Mouse (Mus musculus) brown adipose tissue, adult 24 weeks (tissue): Measurements from ENCODE around the gene Impg2. TPM values are rescaled to one million over a fixed set of nuclear protein-coding genes. Genes with fewer than 3 reads are reported as not detected.

ENCODE experiments used
- H3K27ac ChIP-seq: fragments of 200-500 bp; replicated peaks from 2 replicates; pipeline ENCODE4 v1.5.1; 2012; ENCODE audit warnings: low read depth, mild to moderate bottlenecking, low read length
- H3K4me1 ChIP-seq: fragments of 200-500 bp; 2 replicates; pipeline ENCODE4 v1.6.1; 2012; ENCODE audit warnings: low read length, mixed read lengths; ENCODE audit not compliant: control insufficient read depth, insufficient read depth, insufficient read length
- H3K4me3 ChIP-seq: fragments of 200-500 bp; 2 replicates; pipeline ENCODE4 v1.5.1; 2012; ENCODE audit warnings: low read depth, mild to moderate bottlenecking, low read length, moderate library complexity; ENCODE audit not compliant: insufficient read depth
- polyA plus RNA-seq: library from polyadenylated mRNA; stranded (reverse); fragments of >200 nt; gene quantifications from 2 replicates; pipeline ENCODE4 v1.2.4, GENCODE M21; 2012; ENCODE audit not compliant: missing spikeins, insufficient read depth, insufficient read length

Impg2 gene
- polyA plus RNA-seq, 1 experiment: 1.3 TPM

DNA sequence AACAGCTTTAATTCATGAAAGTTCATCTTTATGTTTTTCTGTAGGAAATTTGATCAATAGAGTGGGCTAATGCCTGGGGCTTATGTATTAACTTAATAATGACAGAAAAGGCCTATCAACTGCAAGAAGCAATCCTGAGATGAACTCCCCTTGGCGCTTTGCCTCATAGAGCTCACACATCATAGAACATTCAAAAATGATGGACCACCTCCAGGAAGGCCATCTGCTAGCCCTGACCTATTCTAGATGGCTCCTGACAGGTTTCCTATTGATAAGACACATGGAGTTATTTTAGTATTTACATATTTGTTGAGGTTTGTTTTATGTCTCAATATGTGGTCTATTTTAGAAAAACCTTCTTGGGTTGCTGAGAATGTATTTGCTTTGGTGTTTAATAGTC lies 79.2 kb downstream of the Impg2 start:
- Histone ChIP-seq H3K4me3 (no peak overlapping the region), H3K4me1 (no peaks in the 10 kb centered on the region), H3K27ac (no peak overlapping the region)

DNA sequence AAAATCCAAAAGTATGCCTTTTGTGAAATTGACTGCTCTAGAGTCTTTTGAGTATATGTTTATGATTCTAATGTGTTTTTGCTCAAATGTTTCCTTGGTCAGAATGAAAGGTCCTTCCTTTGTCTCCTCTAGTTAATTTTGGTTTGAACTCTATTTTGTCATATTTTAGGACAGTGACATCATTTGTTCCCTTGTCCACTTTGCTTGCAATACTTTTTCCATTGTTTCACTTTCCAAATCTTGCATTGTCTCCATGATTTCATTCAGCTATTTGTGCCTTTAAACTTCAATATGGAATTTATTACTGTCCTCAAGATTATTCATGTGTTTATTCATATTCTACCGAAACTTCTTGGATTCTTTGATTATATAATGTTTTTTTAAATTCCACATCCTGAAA lies 79.8 kb downstream of the Impg2 start:
- Histone ChIP-seq H3K4me3 (no peak overlapping the region), H3K4me1 (no peaks in the 10 kb centered on the region), H3K27ac (no peak overlapping the region)

DNA sequence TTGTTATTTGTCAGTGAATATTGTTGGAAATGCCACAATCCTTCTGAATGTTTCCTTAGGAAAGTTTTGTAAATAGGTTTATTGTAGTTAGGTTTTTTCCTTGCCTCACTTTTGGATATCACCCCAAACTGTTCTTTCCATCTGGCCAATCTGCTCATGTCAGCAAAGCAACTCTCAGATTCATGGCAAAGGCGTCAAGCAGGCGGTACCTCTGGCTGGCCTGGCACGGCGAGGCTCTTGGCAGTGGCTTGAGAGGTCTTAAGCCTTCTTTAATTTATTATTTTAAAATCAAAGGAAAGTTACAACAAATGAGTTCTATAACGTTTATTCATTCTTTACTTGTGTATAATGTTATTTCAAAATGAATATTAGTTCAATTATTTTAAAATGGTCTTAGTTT lies 82.0 kb downstream of the Impg2 start:
- no peaks in the 10 kb centered on the region for H3K4me1 ChIP-seq
- H3K4me3 ChIP-seq: no peak overlapping the region
- no peak overlapping the region for H3K27ac ChIP-seq

DNA sequence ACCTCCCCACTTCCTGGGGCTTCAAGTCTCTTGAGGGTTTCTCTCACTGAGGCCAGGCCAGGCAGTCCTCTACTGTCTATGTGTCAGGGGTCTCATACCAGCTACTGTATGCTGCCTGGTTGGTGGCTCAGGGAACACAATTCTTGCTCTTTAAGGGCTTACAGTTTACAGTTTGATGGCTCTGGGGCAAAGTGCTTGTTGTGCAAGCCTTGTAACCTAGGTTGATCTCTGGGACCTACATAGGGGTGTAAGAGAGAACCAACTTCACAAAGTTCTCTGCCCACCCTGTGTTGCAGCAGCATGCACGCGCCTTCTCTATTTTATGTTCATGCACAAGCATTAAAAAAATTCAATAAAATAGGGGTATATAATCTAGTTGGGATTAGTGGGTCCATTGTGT lies 82.9 kb downstream of the Impg2 start:
- no peaks in the 10 kb centered on the region for H3K4me1 ChIP-seq
- no peak overlapping the region for H3K4me3 ChIP-seq
- H3K27ac ChIP-seq: no peak overlapping the region

DNA sequence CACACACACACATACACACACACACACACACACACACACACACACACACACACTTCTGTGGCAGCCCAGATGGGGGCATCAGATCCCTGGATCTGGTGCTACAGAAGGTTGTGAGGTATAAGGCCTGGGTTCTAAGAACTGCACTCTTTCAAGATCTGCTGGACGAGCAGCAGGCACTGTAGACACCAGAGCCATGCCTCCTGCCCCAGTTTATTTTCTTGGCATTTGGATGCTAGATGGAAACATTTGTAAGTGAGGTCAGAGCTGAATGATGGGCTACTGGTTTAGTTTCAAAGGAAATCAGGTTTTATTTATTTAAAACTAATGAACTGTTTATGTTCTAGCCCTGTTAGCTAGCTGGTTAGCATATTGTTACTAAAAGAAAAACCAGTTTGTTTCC lies 90.8 kb downstream of the Impg2 start:
- Histone ChIP-seq H3K4me3 (no peak overlapping the region), H3K4me1 (no peaks in the 10 kb centered on the region), H3K27ac (no peak overlapping the region)

DNA sequence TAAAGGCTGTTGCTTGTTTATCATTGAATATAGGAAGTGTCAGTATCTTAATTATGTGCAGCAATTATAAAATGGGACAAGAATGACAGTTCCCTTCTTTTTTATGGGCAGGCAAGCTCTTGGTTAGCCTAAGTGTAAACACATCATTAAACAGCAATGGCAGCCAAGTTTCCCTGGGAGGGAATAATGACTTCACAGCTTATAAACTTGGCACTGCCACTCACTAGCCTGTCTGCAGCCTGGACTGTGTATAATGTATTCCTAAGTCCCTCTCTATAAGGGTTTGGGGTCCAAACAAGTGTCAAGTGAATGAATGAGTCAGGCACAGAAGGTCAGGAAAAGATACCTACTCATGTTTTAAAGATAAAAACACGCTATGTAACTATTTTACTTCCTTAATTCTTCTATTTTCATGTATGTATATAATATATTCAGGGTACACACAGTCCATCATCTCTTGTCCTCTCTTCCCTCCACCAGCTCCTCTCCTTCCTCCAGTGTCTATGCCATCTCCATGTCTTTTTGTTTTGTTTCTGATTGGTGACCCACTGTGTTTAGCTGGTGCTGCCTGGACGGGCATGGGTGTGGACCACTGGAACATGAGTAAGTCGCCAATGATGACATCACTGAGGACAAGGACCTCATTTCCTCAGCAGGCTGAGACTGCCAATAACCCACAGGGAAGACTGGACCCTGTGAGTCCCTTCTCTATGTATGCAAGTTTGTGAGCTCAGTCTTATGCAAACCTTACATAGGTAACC lies 92.0 kb downstream of the Impg2 start:
- Histone ChIP-seq H3K4me1 (no peaks in the 10 kb centered on the region), H3K4me3 (no peak overlapping the region), H3K27ac (no peak overlapping the region)

DNA sequence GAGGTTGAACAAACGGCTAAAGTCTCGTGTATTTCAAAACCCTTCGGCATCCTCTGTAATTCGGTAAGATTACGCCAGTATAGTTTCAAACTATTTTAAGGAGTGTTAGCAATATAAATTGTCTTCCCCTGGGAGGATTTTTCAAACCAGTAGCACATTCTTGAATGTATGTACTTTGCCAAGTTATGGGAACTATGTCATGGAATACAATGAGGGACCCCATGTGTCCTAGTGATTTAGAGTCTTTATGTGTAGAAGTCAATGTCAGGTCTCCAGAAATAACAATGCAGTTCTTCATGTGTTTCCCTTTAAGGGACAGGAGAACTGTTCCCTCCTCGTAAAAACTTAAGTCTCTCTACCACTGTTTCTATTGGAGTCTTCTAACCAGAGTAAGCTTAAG lies 94.1 kb downstream of the Impg2 start:
- Histone ChIP-seq H3K27ac (no peak overlapping the region), H3K4me1 (no peaks in the 10 kb centered on the region), H3K4me3 (no peak overlapping the region)

DNA sequence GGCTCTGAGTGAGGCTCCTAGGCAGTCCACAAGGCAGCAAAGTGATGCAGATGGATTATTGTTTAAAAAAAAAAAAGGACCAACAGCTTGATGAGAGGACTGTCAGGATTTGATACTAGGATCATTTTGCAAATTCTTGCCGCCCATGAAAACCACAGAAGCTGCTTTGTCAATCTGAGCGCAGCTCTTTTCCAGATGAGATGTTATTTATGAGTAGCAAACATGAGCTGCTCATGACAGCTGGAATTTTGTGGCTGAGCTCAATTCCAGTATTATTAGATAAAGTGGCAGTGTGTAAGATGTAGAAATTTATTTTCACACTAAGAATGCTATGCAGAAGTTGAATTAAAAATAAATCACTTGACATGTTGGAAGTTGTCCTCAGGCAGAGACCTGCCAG lies 94.7 kb downstream of the Impg2 start:
- no peaks in the 10 kb centered on the region for H3K4me1 ChIP-seq
- H3K4me3 ChIP-seq: no peak overlapping the region
- H3K27ac ChIP-seq: no peak overlapping the region

DNA sequence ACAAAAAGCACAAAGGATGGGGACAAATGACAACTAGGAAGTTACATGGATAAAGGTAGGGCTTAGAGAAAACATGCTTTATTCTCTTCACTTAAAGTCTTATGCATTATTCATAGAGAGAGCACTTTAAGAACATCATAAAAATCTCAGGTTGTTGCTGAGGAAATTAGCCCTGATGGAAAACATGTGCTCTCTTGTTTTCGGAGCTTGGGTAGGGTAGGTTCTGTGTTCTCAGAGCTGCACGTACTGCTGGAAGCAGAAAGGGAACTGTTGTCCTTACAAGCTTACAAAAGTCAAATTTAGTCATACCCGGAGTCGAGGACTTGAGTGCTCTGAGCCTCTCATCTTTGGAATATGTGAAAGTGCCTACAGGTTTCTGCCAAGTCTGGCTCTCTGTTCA lies 98.9 kb downstream of the Impg2 start:
- Histone ChIP-seq H3K27ac (no peak overlapping the region), H3K4me1 (no peaks in the 10 kb centered on the region), H3K4me3 (no peak overlapping the region)

DNA sequence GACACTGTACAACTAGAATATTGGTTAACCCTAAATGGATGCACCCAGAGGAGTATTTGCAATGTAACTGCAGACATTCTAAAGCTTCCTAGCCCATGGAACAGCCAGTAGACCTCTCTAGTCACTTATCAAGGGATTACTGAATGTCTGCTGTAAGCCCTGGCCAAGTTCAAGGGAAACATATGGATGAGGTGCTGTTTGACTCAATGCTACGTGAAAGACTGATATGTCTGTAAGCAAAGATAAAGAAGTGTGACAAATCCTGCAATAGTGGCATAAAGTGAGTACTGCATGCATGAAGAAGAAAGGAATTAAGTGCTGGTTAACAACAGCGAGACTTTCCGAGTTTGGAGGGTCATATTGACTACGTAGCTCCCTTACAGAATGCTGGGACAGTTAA lies 100.1 kb downstream of the Impg2 start:
- Histone ChIP-seq H3K27ac (no peak overlapping the region), H3K4me1 (no peaks in the 10 kb centered on the region), H3K4me3 (no peak overlapping the region)

DNA sequence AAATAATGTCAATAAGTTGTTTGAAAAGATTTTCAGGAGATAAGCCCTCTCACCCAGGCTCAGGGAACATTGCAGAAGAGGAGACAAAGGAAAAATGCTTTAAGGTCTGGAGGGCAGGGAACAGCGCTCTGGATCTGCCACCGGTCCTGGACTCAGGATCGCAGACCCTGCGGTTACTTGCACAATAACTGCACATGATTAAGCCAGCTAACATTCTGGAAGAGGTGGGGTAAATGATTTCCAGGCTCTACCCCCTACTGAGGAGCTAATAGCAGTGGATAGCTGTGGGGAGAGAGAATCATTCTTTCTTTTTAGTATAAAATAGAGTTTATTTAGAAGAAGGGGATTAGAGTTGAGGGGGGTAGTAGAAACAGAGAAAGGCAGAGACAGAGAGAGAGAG lies 103.5 kb downstream of the Impg2 start:
- Histone ChIP-seq H3K4me3 (no peak overlapping the region), H3K4me1 (no peaks in the 10 kb centered on the region), H3K27ac (no peak overlapping the region)

DNA sequence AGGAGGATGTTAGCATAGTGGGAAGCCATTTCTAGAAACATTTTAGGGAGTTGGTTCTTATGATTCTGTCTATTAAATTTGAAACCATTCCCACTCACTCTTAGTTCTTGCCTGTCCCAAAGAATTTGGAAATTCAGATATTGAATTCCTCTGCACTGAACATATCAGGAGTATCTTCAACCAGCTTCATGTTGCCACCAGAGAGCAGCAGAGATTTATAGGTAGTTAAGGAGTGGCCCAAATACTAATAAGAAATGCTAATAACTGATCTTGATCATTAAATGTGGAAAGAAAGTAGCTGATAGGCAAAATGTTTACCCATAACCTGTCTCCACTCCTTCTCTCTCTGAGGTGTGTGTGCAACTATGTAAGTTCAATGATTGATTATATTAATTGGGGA lies 107.2 kb downstream of the Impg2 start:
- Histone ChIP-seq H3K27ac (no peak overlapping the region), H3K4me1 (no peaks in the 10 kb centered on the region), H3K4me3 (no peak overlapping the region)

Other genes starting within 250 kb of the Impg2 start
- gene Rpl24, start 238.0 kb upstream of the Impg2 start, polyA plus RNA-seq: 743 and 883 TPM in 2 replicates
- 6.5 and 7.2 TPM in 2 replicates for gene Zbtb11, start 230.4 kb upstream of the Impg2 start, polyA plus RNA-seq
- gene Pcnp, start 174.6 kb upstream of the Impg2 start, polyA plus RNA-seq: 76.0 and 80.9 TPM in 2 replicates
- gene Trmt10c, start 166.5 kb upstream of the Impg2 start, polyA plus RNA-seq: 24.5 and 25.4 TPM in 2 replicates
- gene Senp7, start 156.0 kb upstream of the Impg2 start, polyA plus RNA-seq: 12.2 and 13.9 TPM in 2 replicates